Mouse (Mus musculus): ENCODE measurements around the gene 1700030J22Rik. TPM values are rescaled to one million over a fixed set of nuclear protein-coding genes. Genes with fewer than 3 reads are reported as not detected.

1700030J22Rik gene
- polyA plus RNA-seq, 1 experiment from 2014 or later = 2.0 TPM

DNA sequence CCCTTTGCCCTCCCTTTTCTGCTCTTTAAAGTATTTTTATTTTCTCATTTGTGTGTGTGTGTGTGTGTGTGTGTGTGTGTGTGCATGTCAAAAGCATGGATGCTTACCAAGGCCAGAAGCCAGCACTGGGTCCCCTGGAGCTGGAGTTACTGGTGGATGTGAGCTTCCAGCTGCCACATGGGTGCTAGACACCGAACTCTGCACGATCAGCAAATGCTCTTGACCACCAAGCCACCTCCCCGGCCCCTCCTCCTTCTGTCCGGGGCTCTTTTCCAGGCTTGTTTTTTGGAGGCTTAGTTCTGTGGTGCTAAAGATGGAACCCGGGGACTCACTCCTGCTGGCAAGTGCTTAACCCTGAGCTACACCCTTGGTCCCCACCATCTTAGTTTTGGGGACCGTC is 31.9 kb downstream of the 1700030J22Rik start:
- Histone ChIP-seq H3K9me3 (no peaks in the 10 kb centered on the region), H3K27ac (replicated peaks) (no peak overlapping the region), H3K4me1 (peaks cover 26% of the 10 kb centered on the region), H3K36me3 (replicated peaks) (peaks cover 20% of the 10 kb centered on the region), H3K4me3 (no peak overlapping the region), H3K27me3 (replicated peaks; ENCODE audit: low read depth, poor library complexity, severe bottlenecking) (no peaks in the 10 kb centered on the region)
- no peak for DNase-seq (ENCODE audit: low spot score)
- WGBS = 90% methylated on average over 6 of the region's 6 CpGs

DNA sequence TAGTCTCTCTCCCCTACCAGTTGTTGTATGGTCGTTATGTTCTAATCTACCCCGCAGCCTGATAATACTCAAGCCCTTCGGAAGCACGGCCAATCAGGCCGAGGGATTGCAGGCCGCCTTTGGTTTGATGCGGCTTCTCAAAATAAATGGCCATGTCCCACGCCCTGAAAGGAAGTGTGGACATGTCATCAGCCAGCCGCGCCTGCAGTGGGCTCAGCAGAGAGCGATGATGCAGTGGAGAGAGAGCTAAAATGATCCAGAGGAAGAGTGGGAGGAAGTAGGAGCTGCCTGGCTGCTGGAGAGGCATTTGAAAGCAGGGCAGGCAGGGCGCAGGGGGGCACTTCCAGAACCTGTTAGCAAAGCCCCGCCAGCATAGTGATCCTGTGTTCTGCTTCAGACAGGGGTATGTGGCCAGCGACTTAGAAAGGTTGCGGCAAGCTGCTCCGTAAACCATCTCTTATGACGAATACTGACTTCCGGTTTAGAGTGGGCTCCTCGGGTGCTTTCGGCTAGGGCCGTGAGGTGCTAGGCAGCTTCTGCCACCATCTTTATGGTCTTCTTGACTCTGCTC is 32.4 kb downstream of the 1700030J22Rik start:
- 84% methylated on average over 21 of the region's 21 CpGs for WGBS
- Histone ChIP-seq H3K27ac (replicated peaks) (no peak overlapping the region), H3K36me3 (replicated peaks) (peaks cover 20% of the 10 kb centered on the region), H3K4me3 (no peak overlapping the region), H3K9me3 (no peaks in the 10 kb centered on the region), H3K27me3 (replicated peaks; ENCODE audit: low read depth, poor library complexity, severe bottlenecking) (no peaks in the 10 kb centered on the region), H3K4me1 (peaks cover 26% of the 10 kb centered on the region)
- DNase-seq (ENCODE audit: low spot score) = no peak

GRCm38 (mm10) chr8:116945169-116945910 is 33.4 kb downstream of the 1700030J22Rik start:
- peaks cover 26% of the 10 kb centered on the region for H3K4me1 ChIP-seq
- WGBS = 86% methylated on average over 9 of the region's 9 CpGs
- H3K27me3 ChIP-seq (replicated peaks; ENCODE audit: low read depth, poor library complexity, severe bottlenecking) = no peaks in the 10 kb centered on the region
- H3K9me3 ChIP-seq = no peaks in the 10 kb centered on the region
- H3K27ac ChIP-seq (replicated peaks) = no peak overlapping the region
- no peak overlapping the region for H3K4me3 ChIP-seq
- no peak for DNase-seq (ENCODE audit: low spot score)
- peaks cover 29% of the 10 kb centered on the region for H3K36me3 ChIP-seq (replicated peaks)

DNA sequence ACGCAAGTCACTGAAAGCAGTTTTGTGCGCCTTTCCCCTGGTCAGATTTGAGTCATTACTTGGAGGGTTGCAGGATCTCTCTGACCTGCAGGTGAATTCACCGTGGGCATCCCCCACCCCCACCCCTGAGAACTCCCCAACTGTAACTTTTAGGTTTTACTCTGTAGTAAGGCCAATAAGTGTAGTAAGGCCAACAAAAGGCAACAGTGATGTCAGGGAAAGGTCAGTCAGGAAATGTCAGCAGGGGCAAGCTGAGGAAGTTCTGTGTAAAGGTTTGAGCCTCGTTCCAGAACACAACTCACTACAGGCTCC is 34.4 kb downstream of the 1700030J22Rik start:
- no peaks in the 10 kb centered on the region for H3K9me3 ChIP-seq
- H3K4me1 ChIP-seq = peaks cover 26% of the 10 kb centered on the region
- peak overlapping the region; percentile 97 for H3K4me3 ChIP-seq
- no peaks in the 10 kb centered on the region for H3K27me3 ChIP-seq (replicated peaks; ENCODE audit: low read depth, poor library complexity, severe bottlenecking)
- peaks cover 39% of the 10 kb centered on the region for H3K36me3 ChIP-seq (replicated peaks)
- no peak for DNase-seq (ENCODE audit: low spot score)
- no peak overlapping the region for H3K27ac ChIP-seq (replicated peaks)
- 13% methylated on average over 4 of the region's 4 CpGs for WGBS

DNA sequence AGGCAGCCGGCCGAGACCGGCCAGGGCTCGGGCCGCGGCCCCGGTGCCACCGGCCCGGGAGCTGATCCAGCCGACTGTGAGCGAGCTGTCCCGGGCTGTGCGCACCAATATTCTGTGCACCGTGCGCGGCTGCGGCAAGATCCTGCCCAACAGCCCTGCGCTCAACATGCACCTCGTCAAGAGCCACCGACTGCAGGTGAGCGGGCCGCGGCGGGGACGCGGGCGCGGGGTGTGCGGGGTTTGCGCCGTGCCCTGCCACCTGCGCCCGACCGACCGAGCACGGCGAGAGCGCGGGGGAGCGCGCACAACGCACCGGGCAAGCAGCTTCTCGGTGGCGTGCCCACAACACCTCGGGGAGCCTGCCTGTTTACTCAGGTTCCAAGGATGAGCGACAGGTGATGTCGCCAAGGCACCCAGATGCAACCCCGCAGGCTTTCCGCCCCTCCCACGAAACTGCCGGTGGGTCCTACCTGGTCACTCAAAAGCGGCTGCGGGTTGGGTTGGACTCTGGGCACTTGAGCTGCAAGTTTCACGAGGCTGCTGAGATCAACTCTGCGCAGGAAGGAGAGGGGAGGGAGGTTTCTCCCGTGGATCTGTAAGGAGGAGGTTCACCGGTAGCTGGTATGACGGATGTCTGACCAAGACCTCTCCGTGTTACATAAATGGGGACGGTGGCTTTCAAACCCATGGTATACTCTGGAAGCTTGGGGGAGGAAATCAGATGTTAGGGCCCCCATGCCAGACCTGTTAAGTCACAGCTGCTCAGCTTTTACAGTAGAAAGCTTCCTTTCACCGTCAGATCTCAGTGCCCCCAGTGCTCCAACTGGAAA is 35.0 kb downstream of the 1700030J22Rik start:
- Histone ChIP-seq H3K27ac (replicated peaks) (peak overlapping the region; percentile 88), H3K4me3 (peak overlapping the region; percentile 97), H3K27me3 (replicated peaks; ENCODE audit: low read depth, poor library complexity, severe bottlenecking) (no peaks in the 10 kb centered on the region), H3K36me3 (replicated peaks) (peaks cover 45% of the 10 kb centered on the region), H3K9me3 (no peaks in the 10 kb centered on the region), H3K4me1 (peaks cover 26% of the 10 kb centered on the region)
- DNase-seq (ENCODE audit: low spot score) = peak; percentile 53
- under 1% methylated on average over 62 of the region's 62 CpGs for WGBS

DNA sequence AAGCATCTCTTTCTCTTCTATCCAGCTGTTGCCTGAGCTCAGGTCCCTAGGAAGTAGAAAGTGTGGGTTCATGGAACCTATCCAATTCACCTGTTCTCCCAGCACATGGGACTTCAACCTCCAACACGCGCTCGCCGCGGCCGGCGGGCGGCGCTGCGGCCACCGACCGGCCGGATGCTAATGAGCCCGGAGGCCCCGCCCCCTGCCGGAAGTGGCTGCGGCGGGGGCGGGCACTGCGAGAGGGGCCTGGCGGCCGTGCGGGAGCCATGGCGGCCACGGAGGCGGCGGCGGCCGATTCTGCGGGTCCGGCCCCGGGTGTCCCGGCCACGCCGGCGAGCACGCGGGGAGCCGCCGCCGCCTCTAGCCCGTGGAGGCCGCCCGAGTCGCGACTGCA is 35.6 kb downstream of the 1700030J22Rik start, which contains the start of gene Atmin:
Gene Atmin, plus strand, starts transcription at position 233 of the 394 bp plus-strand sequence.
- Histone ChIP-seq H3K27me3 (replicated peaks; ENCODE audit: low read depth, poor library complexity, severe bottlenecking) (no peaks in the 10 kb centered on the region), H3K27ac (replicated peaks) (peak within 1 kb of the TSS; percentile 88), H3K4me1 (peaks cover 26% of the 10 kb centered on the region), H3K4me3 (peak within 1 kb of the TSS; percentile 97), H3K36me3 (replicated peaks) (peaks cover 48% of the 10 kb centered on the region), H3K9me3 (no peaks in the 10 kb centered on the region)
- under 1% methylated on average over 45 of the region's 46 CpGs for WGBS
- DNase-seq (ENCODE audit: low spot score) = peak; percentile 92

DNA sequence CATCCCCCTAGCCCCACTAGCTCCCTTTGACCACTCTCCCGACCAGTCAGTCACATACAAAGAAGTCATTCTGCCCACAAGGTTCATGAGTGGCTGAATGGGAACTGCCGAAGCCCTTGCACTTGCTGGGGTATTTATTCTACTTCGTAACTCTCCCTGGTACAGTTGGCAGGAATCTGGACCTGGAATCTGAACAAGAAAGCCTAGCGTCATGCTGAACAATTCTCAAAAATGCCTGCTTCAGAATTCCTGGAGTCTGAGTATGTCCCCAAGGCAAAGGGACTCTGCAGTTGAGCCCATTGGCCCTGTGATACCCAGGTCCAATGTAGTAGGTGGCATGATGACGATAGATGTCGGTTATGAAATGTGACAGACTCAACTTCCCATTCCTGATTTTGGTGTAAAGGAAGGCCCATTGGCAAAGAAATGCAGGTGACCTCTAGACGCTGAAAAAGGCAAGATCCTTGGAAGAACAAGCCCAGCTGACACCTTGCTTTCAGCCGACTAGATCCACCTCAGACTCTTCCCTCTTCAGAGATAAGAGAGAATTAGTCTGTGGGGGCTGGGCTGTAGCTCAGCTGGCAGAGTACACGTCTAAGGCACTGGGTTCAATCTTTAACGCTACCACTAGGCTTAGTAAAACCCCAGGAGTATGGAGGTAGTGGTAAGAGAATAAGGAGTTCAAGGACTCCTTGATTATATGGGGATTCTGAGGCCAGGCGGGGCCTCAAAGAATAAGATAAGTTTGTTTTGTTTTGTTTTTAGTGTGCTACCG is 36.3 kb downstream of the 1700030J22Rik start:
- Histone ChIP-seq H3K27me3 (replicated peaks; ENCODE audit: low read depth, poor library complexity, severe bottlenecking) (no peaks in the 10 kb centered on the region), H3K9me3 (no peaks in the 10 kb centered on the region), H3K4me1 (peaks cover 26% of the 10 kb centered on the region), H3K4me3 (peak overlapping the region; percentile 97; the same call in 1 of the 2 replicates), H3K27ac (replicated peaks) (no peak overlapping the region), H3K36me3 (replicated peaks) (peaks cover 48% of the 10 kb centered on the region)
- 82% methylated on average over 12 of the region's 12 CpGs for WGBS
- DNase-seq (ENCODE audit: low spot score) = no peak

GRCm38 (mm10) chr8:116935506-116935905 is 43.3 kb downstream of the 1700030J22Rik start:
- no peaks in the 10 kb centered on the region for H3K4me1 ChIP-seq
- no peaks in the 10 kb centered on the region for H3K27me3 ChIP-seq (replicated peaks; ENCODE audit: low read depth, poor library complexity, severe bottlenecking)
- no peaks in the 10 kb centered on the region for H3K9me3 ChIP-seq
- peaks cover 99% of the 10 kb centered on the region for H3K36me3 ChIP-seq (replicated peaks)
- H3K27ac ChIP-seq (replicated peaks) = no peak overlapping the region
- H3K4me3 ChIP-seq = no peak overlapping the region
- 61% methylated on average over 6 of the region's 6 CpGs for whole genome bisulfite sequencing
- no peak for DNase-seq (ENCODE audit: low spot score)

DNA sequence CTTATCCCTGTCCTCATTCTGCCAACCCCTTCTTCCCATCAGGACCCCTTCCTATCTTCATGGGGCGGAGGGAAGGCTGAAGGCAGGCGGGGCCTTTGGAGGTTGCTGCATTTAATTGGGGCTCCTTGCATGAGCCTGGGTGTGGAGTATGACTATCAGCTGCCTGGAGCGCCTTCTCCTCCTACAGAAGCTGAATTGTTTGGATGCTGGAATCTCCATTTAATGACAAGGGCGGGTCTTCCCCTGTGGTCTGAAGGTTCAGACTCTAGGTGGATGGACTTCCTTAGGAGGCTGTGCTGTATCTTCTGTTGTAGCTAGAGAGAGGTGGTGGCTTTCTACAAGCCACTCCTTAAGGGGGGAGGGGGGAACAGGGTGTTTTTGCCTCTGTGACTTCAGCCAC is 43.8 kb downstream of the 1700030J22Rik start:
- DNase-seq (ENCODE audit: low spot score) = no peak
- Histone ChIP-seq H3K4me3 (no peak overlapping the region), H3K9me3 (no peaks in the 10 kb centered on the region), H3K36me3 (replicated peaks) (peaks cover 99% of the 10 kb centered on the region), H3K27me3 (replicated peaks; ENCODE audit: low read depth, poor library complexity, severe bottlenecking) (no peaks in the 10 kb centered on the region), H3K4me1 (no peaks in the 10 kb centered on the region), H3K27ac (replicated peaks) (no peak overlapping the region)
- 88% methylated on average over 4 of the region's 4 CpGs for WGBS

DNA sequence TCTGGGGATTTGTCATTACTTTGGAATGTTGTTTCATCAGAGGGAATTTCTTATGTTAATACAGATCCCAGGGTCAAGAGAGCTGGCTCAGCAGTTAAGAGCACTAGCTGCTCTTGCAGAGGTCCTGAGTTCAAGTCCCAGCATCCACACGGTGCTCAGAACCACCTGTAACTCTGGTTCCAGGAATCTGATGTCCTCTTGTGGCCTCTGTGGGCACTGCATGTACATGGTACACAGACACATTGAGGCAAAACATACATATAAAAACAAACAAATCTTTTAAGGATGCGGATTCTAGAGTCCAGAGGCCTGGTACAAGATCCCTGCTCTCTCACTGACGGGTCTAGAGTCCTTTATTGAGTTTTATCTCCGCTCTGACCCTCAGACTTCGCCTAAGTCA is 50.2 kb downstream of the 1700030J22Rik start:
- no peak for DNase-seq (ENCODE audit: low spot score)
- Histone ChIP-seq H3K27me3 (replicated peaks; ENCODE audit: low read depth, poor library complexity, severe bottlenecking) (no peaks in the 10 kb centered on the region), H3K27ac (replicated peaks) (no peak overlapping the region), H3K4me1 (no peaks in the 10 kb centered on the region), H3K36me3 (replicated peaks) (peaks cover 98% of the 10 kb centered on the region), H3K9me3 (no peaks in the 10 kb centered on the region), H3K4me3 (no peak overlapping the region)
- 91% methylated on average over 5 of the region's 5 CpGs for WGBS

- H3K27me3 ChIP-seq (replicated peaks; ENCODE audit: low read depth, poor library complexity, severe bottlenecking) = no peaks in the 10 kb centered on the region
- 80% methylated on average over 9 of the region's 9 CpGs for WGBS
- H3K27ac ChIP-seq (replicated peaks) = no peak overlapping the region
- no peak overlapping the region for H3K4me3 ChIP-seq
- H3K4me1 ChIP-seq = peaks cover under 1% of the 10 kb centered on the region; the same call in 1 of the 2 replicates
- peak; percentile 60 for DNase-seq (ENCODE audit: low spot score)
- H3K36me3 ChIP-seq (replicated peaks) = peaks cover 94% of the 10 kb centered on the region
- H3K9me3 ChIP-seq = no peaks in the 10 kb centered on the region
These were observed 50.9 kb downstream of the 1700030J22Rik start for GRCm38 (mm10) chr8:116927880-116928279.

- peaks cover 51% of the 10 kb centered on the region for H3K36me3 ChIP-seq (replicated peaks)
- WGBS = 91% methylated on average over 8 of the region's 8 CpGs
- H3K9me3 ChIP-seq = no peaks in the 10 kb centered on the region
- DNase-seq (ENCODE audit: low spot score) = no peak
- H3K4me1 ChIP-seq = peaks cover 18% of the 10 kb centered on the region
- H3K27me3 ChIP-seq (replicated peaks; ENCODE audit: low read depth, poor library complexity, severe bottlenecking) = no peaks in the 10 kb centered on the region
- H3K4me3 ChIP-seq = no peak overlapping the region
- no peak overlapping the region for H3K27ac ChIP-seq (replicated peaks)
These were observed 55.2 kb downstream of the 1700030J22Rik start for GRCm38 (mm10) chr8:116923526-116923925.

Measured in embryonic facial prominence, embryonic 10.5 days (tissue).